Mouse (Mus musculus): ENCODE data around the gene Aqp6.

DNA sequence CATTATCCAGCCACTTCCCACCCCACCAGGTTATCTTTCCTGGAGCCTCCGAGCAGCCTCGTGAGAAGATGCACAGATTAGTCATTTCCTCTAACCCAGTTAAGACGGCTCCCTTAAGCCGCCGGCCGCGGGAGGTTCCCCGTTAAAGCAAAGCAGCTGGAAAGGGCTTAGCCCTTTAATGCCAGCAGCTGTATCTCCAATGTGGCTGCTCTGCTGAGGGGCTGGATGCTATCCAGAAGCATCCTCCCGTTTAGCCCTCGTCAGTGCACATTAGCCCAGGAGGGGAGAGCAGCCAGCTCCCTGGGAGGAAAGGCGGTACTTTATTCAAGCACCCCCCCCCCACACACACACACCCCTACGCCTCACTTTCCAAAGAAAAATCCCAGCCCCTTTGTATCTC is 13.6 kb downstream of the Aqp6 start:
- TF ChIP-seq CTCF (IDR thresholded peaks at IDR 0.05; ENCODE audit: low read depth, low read length) (no peak), POLR2A (IDR thresholded peaks at IDR 0.05; ENCODE audit: borderline replicate concordance, low read depth, low read length) (no peak)
